Mouse (Mus musculus) splenic B cell, adult 2 months (primary cell): ENCODE data around the gene Gtf2a2.
"Not testable (repeated sequence)": the region's sequence is repeated elsewhere in the genome, so short reads cannot be mapped to it uniquely, and the experiment has no call there.

ENCODE experiments used
- DNase-seq: peaks from one replicate; pipeline ENCODE4 v3.0.0-alpha.2; 2011; ENCODE audit warnings: low read depth, low spot score
- H3K27me3 ChIP-seq: 2 replicates; pipeline ENCODE4 v1.6.1; 2012; ENCODE audit warnings: mild to moderate bottlenecking, low read length, moderate library complexity, mixed read lengths; ENCODE audit not compliant: control insufficient read depth, poor library complexity, insufficient read depth, severe bottlenecking
- H3K36me3 ChIP-seq: 2 replicates; pipeline ENCODE4 v1.6.1; 2012; ENCODE audit warnings: mild to moderate bottlenecking, low read length, moderate library complexity, mixed read lengths; ENCODE audit not compliant: control insufficient read depth, poor library complexity, insufficient read depth, severe bottlenecking

Gene Gtf2a2

DNA sequence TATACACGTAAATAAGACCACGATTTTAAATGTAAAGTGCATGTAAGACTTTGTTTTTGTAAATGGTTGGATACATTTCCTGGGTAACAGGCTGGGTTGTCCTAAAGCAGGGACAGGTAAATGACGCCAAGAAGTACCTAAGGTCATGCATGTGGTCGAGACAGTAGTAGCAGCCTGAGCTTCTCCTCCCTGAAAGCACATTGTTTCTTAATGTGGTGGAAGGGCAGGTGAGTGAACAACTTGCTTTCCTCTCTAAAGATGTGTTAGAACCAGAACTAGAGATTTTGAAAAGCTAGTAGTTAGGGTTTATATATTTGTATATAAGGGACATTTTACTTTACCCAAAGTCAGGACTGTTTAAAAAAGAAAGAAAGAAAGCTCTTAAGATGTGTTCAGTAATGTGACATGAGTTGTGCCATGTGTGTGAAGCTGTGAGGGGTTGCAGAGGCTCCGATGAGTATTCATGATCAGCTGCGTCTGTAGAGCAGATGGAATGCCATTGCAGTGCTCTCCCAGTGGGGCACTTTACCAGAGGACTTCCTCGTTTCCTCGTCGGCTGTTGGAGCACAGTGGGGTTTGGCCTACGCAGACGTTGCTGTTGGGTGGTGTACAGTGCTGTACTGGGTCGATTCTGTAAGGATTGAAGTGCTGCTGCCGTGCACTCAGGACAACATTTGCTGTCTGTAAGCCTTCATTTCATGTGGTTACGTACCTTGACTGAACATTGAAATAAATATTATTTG, 4.7 kb upstream of the Gtf2a2 start:
- no peak for DNase-seq
- H3K36me3 ChIP-seq = peaks cover 12% of the 10 kb centered on the region; the same call in 1 of the 2 replicates
- no peaks in the 10 kb centered on the region for H3K27me3 ChIP-seq

GRCm38 (mm10) chr9:70009754-70010304, 2.5 kb upstream of the Gtf2a2 start:
- Histone ChIP-seq H3K27me3 (no peaks in the 10 kb centered on the region; the same call in 1 of the 2 replicates), H3K36me3 (peaks cover 7% of the 10 kb centered on the region; the same call in 1 of the 2 replicates)
- no peak for DNase-seq

DNA sequence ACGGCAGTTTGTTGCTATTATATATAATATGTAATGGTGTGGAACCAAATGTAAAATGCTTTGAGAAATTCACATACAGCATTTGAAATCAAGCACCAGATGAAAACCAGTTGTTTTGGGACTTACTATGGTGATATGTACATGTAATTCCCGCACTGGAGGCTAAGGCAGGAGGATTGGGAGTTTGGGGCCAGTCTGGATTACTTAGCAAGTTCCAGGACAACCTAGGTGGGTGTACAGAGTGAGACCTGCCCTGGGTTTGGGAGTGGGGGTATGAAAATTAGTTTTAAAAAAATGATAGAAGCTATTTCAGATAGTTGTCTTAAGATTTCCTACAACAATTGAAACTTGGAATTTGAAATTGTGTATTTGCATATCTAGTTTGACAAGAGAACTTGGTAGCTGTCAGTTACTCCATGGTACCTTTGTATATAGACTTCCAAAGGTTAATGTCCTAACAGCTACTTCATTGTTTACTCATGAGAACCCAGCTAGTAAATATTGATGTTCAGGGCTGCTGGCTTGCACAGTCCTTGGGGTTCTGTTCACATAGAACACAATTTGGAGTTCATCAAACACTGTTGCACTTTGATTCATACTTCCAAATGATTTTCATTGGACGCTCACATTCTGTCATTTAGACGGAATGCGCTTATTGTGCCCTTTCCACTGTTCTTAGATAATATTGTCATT, 1.4 kb upstream of the Gtf2a2 start:
- no peak for DNase-seq
- peaks cover 4% of the 10 kb centered on the region; the same call in 1 of the 2 replicates for H3K36me3 ChIP-seq
- no peaks in the 10 kb centered on the region; the same call in 1 of the 2 replicates for H3K27me3 ChIP-seq

- H3K36me3 ChIP-seq = peaks cover 4% of the 10 kb centered on the region; the same call in 1 of the 2 replicates
- no peak for DNase-seq
- no peaks in the 10 kb centered on the region; the same call in 1 of the 2 replicates for H3K27me3 ChIP-seq
Measured at GRCm38 (mm10) chr9:70011537-70012407, 578 bp upstream of the Gtf2a2 start.

DNA sequence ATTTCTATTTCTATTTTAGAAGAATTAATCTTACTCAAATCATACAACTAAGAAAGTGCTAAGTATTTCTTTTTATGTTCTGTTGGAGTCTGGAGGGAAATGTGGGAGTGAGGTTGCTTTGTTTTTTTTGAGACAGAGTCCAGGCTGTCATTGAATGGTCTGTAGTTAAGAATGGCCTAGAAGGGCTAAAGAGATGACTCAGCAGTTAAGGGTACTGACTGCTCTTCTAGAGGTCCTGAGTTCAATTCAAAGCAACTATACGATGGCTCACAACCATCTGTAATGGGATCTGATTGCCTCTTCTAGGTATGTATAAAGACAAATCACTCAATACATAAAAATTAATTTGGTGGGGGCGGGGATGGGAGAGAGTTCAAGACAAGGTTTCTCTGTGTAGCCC, 3.3 kb downstream of the Gtf2a2 start:
- H3K36me3 ChIP-seq = 0 out of 2 replicates have a peak, but pooled peaks cover under 1% of the 10 kb centered on the region
- DNase-seq = no peak

DNA sequence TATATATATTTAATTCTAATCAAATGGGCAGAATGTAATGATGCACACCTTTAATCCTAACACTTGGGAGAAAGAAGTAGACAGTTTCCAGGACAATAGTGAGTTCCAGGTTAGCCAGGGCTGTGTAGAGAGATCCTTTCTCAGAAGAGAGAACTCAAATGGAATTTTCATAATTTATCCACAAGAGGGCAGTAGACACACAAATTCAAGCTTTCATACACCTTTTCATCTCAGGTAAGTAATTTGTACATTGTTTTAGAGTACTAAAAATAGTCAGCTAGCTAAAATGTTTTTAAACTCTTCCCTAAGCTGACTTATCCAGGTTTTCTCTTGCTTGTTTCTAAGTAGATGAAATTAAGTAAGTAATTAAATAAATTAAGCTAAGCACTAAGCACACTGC, 6.5 kb downstream of the Gtf2a2 start:
- Histone ChIP-seq H3K36me3 (0 out of 2 replicates have a peak, but pooled peaks cover 14% of the 10 kb centered on the region), H3K27me3 (no peaks in the 10 kb centered on the region; the same call in 1 of the 2 replicates)
- DNase-seq = peak; percentile 71

More for the DNA sequence above, 3.3 kb downstream of the Gtf2a2 start:
- no peaks in the 10 kb centered on the region; the same call in 1 of the 2 replicates for H3K27me3 ChIP-seq

DNA sequence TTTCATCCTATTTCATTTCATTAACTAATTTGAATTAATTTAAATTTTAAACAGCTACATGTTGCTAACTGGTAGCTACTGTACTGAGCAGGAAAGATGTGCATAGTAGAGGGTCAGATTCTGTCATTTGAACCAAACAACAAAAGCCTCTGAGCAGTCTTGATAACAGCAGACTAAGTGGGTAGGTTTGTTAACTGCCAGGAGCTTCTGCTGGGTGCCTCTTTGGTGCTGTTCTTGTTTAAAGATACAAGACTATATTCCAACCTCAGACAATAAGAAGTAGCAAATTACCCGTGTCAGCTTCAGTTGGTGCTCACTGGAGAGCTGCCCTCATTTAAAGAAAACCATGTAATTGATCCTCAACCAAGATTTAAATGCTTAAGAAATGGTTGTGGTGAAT, 9.3 kb downstream of the Gtf2a2 start:
- Histone ChIP-seq H3K36me3 (0 out of 2 replicates have a peak, but pooled peaks cover 14% of the 10 kb centered on the region), H3K27me3 (no peaks in the 10 kb centered on the region)
- DNase-seq = no peak

DNA sequence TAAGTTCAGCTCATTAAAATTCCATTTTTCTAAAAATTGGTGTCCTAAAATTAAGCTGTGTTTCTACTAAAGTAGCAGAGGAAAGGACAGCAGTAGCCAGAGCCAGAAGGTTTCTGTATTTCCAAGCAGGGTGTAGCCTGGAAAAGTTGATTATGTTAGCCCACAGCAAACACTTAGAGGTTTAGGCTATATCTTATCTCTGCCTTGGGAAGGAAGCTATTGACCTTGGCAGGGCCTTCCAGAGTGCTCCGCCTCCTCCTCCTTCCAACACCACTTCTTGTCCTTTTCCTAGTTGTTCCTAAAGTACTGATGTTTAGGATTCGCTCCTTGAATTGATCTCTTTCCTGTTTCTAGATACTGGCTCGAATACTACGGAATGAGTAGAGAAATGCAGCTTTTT, 9.7 kb downstream of the Gtf2a2 start:
- DNase-seq = no peak
- no peaks in the 10 kb centered on the region for H3K27me3 ChIP-seq
- H3K36me3 ChIP-seq = 0 out of 2 replicates have a peak, but pooled peaks cover 14% of the 10 kb centered on the region

DNA sequence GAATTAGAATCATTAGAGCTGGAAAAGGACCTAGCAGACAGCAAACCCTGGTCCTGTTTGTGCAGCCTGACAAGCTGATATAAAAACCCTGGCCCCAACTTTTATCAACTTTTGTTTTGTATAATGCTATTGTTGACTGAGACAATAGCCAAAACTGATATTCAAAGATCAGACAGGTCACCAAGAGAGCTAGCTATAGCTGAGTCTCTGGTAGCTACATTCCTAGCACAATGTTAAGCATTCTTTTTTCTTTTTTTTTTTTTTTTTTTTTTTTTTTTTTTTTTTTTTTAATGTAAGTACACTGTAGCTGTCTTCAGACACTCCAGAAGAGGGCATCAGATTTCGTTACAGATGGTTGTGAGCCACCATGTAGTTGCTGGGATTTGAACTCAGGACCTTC, 11.3 kb downstream of the Gtf2a2 start:
- 0 out of 2 replicates have a peak, but pooled peaks cover 14% of the 10 kb centered on the region for H3K36me3 ChIP-seq
- H3K27me3 ChIP-seq, DNase-seq: not testable (repeated sequence)

DNA sequence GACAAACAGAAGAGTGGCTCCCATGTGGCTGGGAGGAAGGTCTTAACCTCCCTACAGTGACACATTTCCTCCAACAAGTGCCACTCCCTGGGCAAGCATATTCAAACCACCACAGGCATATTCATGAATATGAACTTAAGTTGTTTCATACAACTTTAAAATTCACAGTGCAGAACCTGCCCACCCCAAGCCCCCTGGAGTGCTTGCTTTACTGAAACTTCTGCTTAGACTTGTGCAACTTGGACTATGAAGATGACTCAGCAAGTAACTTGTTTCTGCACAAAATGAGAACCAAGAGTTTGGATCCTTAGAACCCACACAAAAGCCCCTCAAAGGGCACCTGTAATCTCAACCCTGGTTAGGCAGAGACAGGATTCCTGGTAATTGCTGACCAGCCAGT, 12.3 kb downstream of the Gtf2a2 start:
- H3K36me3 ChIP-seq = 0 out of 2 replicates have a peak, but pooled peaks cover 14% of the 10 kb centered on the region
- no peaks in the 10 kb centered on the region for H3K27me3 ChIP-seq
- no peak for DNase-seq

DNA sequence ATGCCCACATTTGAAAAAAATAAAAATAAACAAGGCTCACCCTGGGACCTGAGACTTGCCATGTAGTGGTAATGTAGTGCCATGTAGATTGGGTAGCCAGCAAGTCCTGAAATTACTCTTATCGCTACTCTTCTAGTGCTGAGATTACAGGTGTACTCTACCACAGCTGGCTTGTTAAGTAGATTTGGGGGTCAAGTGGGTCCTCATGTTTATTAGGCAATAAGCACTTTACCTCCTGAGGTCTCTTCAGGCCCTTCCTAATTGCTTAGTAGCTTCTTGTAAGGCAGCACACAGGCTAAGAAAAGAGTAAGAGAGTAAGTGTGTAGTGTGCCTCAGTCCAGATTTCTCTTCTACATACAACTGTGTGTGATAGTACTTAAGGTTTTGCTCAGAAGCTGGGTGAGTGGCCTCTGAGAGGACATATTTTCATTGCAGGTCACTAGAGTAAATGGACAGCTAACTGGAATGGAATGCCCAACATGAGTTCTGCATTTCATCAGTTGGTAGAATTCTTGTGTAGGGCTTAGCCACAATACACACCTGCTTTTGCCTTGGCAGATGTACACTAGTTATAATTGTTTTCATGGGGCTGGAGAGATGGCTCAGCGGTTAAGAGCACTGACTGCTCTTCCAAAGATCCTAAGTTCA, 13.1 kb downstream of the Gtf2a2 start:
- DNase-seq = no peak
- H3K36me3 ChIP-seq = 0 out of 2 replicates have a peak, but pooled peaks cover 14% of the 10 kb centered on the region
- no peaks in the 10 kb centered on the region for H3K27me3 ChIP-seq

- H3K27me3 ChIP-seq = no peaks in the 10 kb centered on the region
- no peaks in the 10 kb centered on the region for H3K36me3 ChIP-seq
- no peak for DNase-seq
Measured at GRCm38 (mm10) chr9:70032167-70032566, 19.8 kb downstream of the Gtf2a2 start.

DNA sequence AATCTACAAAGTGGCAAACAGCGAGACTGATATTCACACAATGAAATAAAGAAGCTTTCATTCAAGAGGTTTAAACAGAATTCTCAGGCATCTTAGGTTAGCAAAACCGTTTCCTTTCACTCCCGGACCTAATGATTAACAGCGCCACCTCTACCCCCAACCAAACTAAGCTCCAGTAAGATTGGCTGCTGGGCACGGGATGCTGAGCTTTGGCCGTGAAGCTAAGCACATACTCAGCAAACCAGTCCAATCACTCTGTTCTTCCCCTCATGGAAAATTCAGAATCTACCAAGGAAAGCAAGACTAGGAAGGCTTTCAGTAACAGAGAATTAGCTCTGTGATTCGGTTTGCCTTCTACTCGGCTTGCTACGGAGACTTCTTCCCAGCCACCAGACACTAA, 20.7 kb downstream of the Gtf2a2 start:
- Histone ChIP-seq H3K27me3 (no peaks in the 10 kb centered on the region), H3K36me3 (no peaks in the 10 kb centered on the region)
- no peak for DNase-seq

DNA sequence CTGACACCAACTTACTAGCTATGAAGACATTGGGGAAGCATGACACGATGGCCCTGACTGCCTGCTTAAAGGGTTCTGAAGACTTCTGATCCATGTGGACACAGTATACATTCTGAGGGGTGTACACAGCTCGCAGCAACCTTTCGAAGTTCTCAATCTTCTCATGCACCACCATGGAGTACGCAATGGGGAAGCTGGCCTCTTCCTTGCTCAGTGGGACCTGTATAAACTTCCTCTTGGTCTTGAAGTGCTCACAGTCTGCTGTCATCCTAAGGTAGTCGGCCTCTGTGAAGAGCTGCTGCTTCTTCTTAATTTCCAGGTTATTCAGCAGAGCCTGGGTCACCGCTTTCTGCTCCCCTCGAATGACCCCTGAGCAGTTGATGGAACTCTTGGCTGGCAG, 22.4 kb downstream of the Gtf2a2 start:
- no peaks in the 10 kb centered on the region for H3K36me3 ChIP-seq
- H3K27me3 ChIP-seq = no peaks in the 10 kb centered on the region
- no peak for DNase-seq
